21 mouse cellular contexts compared by ENCODE assay signal in genomic region chr7:3235683-3236082, GRCm38 (mm10). TPM values are rescaled to one million over a fixed set of nuclear protein-coding genes. Genes with fewer than 3 reads are reported as not detected.
DNase-seq lines count a peak whose midpoint lies in the region; ATAC-seq and TF ChIP-seq lines count a peak whose summit lies in the region.
"Had no signal": no experiment of that assay in that cellular context is flagged by ENCODE, and none has a peak within 500 bp of the region (broad histone marks: within the 10 kb centered on the region; RNA-seq: fewer than 3 reads in every experiment).

No protein-coding gene starts in this region.

- H3K27ac ChIP-seq in liver, adult 2 months (replicated peaks; ENCODE audit: insufficient read depth, low read depth, low read length): peak overlapping the region; percentile 64
- H3K27ac ChIP-seq in liver, embryonic 12.5 days: no peak overlapping the region
- H3K27ac ChIP-seq in liver, postnatal 0 days (ENCODE audit: low read depth): peak overlapping the region; percentile 71
- H3K27ac ChIP-seq in liver, embryonic 11.5 days (ENCODE audit: low read depth, low read length): no peak overlapping the region

- TF ChIP-seq POLR2A in liver, adult 2 months (IDR thresholded peaks at IDR 0.05; ENCODE audit: extremely low read depth, insufficient read depth, low read length): no peak

- no peak for TF ChIP-seq EP300 in liver, postnatal 0 days (IDR thresholded peaks at IDR 0.05; ENCODE audit: low read depth)

- H3K4me3 ChIP-seq in liver, adult 2 months (ENCODE audit: insufficient read depth, low read depth, low read length): no peak overlapping the region
- H3K4me3 ChIP-seq in liver, embryonic 12.5 days: no peak overlapping the region
- no peak overlapping the region for H3K4me3 ChIP-seq in liver, postnatal 0 days (ENCODE audit: low read depth, low read length)
- H3K4me3 ChIP-seq in liver, embryonic 11.5 days (ENCODE audit: low read depth, low read length): no peak overlapping the region

- no peak overlapping the region for H3K4me2 ChIP-seq in liver, embryonic 12.5 days
- H3K4me2 ChIP-seq in liver, postnatal 0 days (ENCODE audit: low read depth, low read length): no peak overlapping the region
- no peak overlapping the region for H3K4me2 ChIP-seq in liver, embryonic 11.5 days

- DNase-seq in liver, adult 2 months (ENCODE audit: extremely low read depth, low read depth, low spot score): peak; percentile 91
- DNase-seq in liver, postnatal 0 days: no peak
- DNase-seq in liver, embryonic 11.5 days (ENCODE audit: low spot score): no peak
- DNase-seq: adrenal gland, adult 2 months; adrenal gland, adult 8-10 months; adrenal gland, postnatal 10 days; adrenal gland, postnatal 14 days; adrenal gland, postnatal 25 days; adrenal gland, postnatal 36 days; B cell, adult 2 months; cerebellum, adult 11 months; cerebellum, adult 11-12 months; cerebellum, adult 18-20 months had no signal

- no peaks in the 10 kb centered on the region for H3K79me2 ChIP-seq in liver, adult 2 months (ENCODE audit: control insufficient read depth, insufficient read depth, low read length)

- no peaks in the 10 kb centered on the region for H3K9me3 ChIP-seq in liver, embryonic 12.5 days (replicated peaks)
- no peaks in the 10 kb centered on the region for H3K9me3 ChIP-seq in liver, postnatal 0 days (ENCODE audit: low read length)
- H3K9me3 ChIP-seq in liver, embryonic 11.5 days (ENCODE audit: control insufficient read depth, low read length): no peaks in the 10 kb centered on the region
- H3K9me3 ChIP-seq: G1E had no signal

- no peaks in the 10 kb centered on the region for H3K27me3 ChIP-seq in liver, adult 2 months (ENCODE audit: control insufficient read depth, insufficient read depth, low read length)
- no peaks in the 10 kb centered on the region for H3K27me3 ChIP-seq in liver, embryonic 12.5 days (replicated peaks)
- H3K27me3 ChIP-seq in liver, postnatal 0 days (ENCODE audit: insufficient read depth, low read length): no peaks in the 10 kb centered on the region
- H3K27me3 ChIP-seq in liver, embryonic 11.5 days (replicated peaks; ENCODE audit: control insufficient read depth, insufficient read depth, low read length): no peaks in the 10 kb centered on the region
- H3K27me3 ChIP-seq: CH12.LX, Patski had no signal

- 28% methylated on average over 3 of the region's 3 CpGs for WGBS in liver, adult 2 months
- WGBS in liver, embryonic 12.5 days (ENCODE audit: insufficient replicate concordance): 73% methylated on average over 3 of the region's 3 CpGs
- 69% methylated on average over 3 of the region's 3 CpGs for WGBS in liver, postnatal 0 days (ENCODE audit: insufficient replicate concordance)
- 89% methylated on average over 3 of the region's 3 CpGs for WGBS in liver, embryonic 11.5 days

- no peak for ATAC-seq in liver, embryonic 12.5 days
- peak; percentile 75 for ATAC-seq in liver, postnatal 0 days
- no peak for ATAC-seq in liver, embryonic 11.5 days (replicated peaks; ENCODE audit: low FRiP score)
- ATAC-seq: activated CD4-positive, CD25-positive, alpha-beta regulatory T cell, adult 4 months; CD4-positive, CD25-positive, alpha-beta regulatory T cell, adult 4 months; Patski had no signal

- no peaks in the 10 kb centered on the region for H3K36me3 ChIP-seq in liver, adult 2 months (ENCODE audit: control insufficient read depth, insufficient read depth, low read length)
- no peaks in the 10 kb centered on the region for H3K36me3 ChIP-seq in liver, embryonic 12.5 days
- peaks cover 11% of the 10 kb centered on the region for H3K36me3 ChIP-seq in liver, postnatal 0 days (replicated peaks; ENCODE audit: insufficient read depth, low read length)
- H3K36me3 ChIP-seq in liver, embryonic 11.5 days (ENCODE audit: control insufficient read depth, insufficient read depth, low read length): no peaks in the 10 kb centered on the region
- H3K36me3 ChIP-seq: G1E had no signal

- H3K4me1 ChIP-seq in liver, adult 2 months (ENCODE audit: control insufficient read depth, insufficient read depth, low read length): peaks cover 11% of the 10 kb centered on the region
- H3K4me1 ChIP-seq in liver, embryonic 12.5 days: no peaks in the 10 kb centered on the region
- no peaks in the 10 kb centered on the region for H3K4me1 ChIP-seq in liver, postnatal 0 days (ENCODE audit: insufficient read depth)
- H3K4me1 ChIP-seq in liver, embryonic 11.5 days (replicated peaks; ENCODE audit: control insufficient read depth, insufficient read depth, low read length): no peaks in the 10 kb centered on the region

- no peak for TF ChIP-seq CTCF in liver, adult 2 months (IDR thresholded peaks at IDR 0.05; ENCODE audit: low read depth, low read length)
- no peak for TF ChIP-seq CTCF in liver, postnatal 0 days (IDR thresholded peaks at IDR 0.05; ENCODE audit: low read depth)

- no peak overlapping the region for H3K9ac ChIP-seq in liver, adult 2 months (ENCODE audit: low read depth, low read length)
- no peak overlapping the region for H3K9ac ChIP-seq in liver, embryonic 12.5 days
- H3K9ac ChIP-seq in liver, postnatal 0 days (replicated peaks): no peak overlapping the region
- H3K9ac ChIP-seq in liver, embryonic 11.5 days (ENCODE audit: low read depth, low read length): no peak overlapping the region

RNA-seq across cellular contexts. Expression of gene Nlrp12, which starts 13.9 kb away (rescaled TPM):
- 5.8 and 7.0 TPM in 2 replicates for total RNA-seq in liver, adult 2 months (2014; rRNA removed)
- 1.4 and 2.6 TPM in 2 replicates for polyA plus RNA-seq in liver, adult 2 months (2012; rRNA removed)
- polyA plus RNA-seq in liver, embryonic 12.5 days (2016; fragmentation: Nextera tagmentation; extraction: Ambion mirVana): 0.07 TPM in 1 of 2 replicates, not detected in the other
- 4.2 and 5.1 TPM in 2 replicates for polyA plus RNA-seq in liver, postnatal 0 days (2015; fragmentation: Nextera tagmentation; extraction: Ambion mirVana)
- polyA plus RNA-seq in liver, embryonic 11.5 days (2014; fragmentation: Nextera tagmentation; extraction: Ambion mirVana): 0.06 and 0.07 TPM in 2 replicates
- total RNA-seq: adrenal gland, adult 2 months; adrenal gland, postnatal 25 days; CH12.LX; MEL had no signal
- polyA plus RNA-seq: brain, embryonic 14.5 days; CD4-positive, CD25-positive, alpha-beta regulatory T cell, adult 4 months; G1E; Patski had no signal

RNA-seq across cellular contexts. Expression of gene Myadm, which starts 53.2 kb away (rescaled TPM):
- 6.6 and 9.6 TPM in 2 replicates for total RNA-seq in liver, adult 2 months (2014; rRNA removed)
- polyA plus RNA-seq in liver, adult 2 months (2012; rRNA removed): 54.8 and 63.0 TPM in 2 replicates
- 16.6 and 17.5 TPM in 2 replicates for polyA plus RNA-seq in liver, embryonic 12.5 days (2016; fragmentation: Nextera tagmentation; extraction: Ambion mirVana)
- 38.6 and 40.7 TPM in 2 replicates for polyA plus RNA-seq in liver, postnatal 0 days (2015; fragmentation: Nextera tagmentation; extraction: Ambion mirVana)
- 31.3 and 32.7 TPM in 2 replicates for polyA plus RNA-seq in liver, embryonic 11.5 days (2014; fragmentation: Nextera tagmentation; extraction: Ambion mirVana)
- polyA plus RNA-seq: G1E had no signal

RNA-seq across cellular contexts. Expression of gene Prkcg, which starts 53.3 kb away (rescaled TPM):
- total RNA-seq in liver, adult 2 months (2014; rRNA removed): under 0.01 and 0.54 TPM in 2 replicates
- 0.19 and 0.26 TPM in 2 replicates for polyA plus RNA-seq in liver, adult 2 months (2012; rRNA removed)
- polyA plus RNA-seq in liver, embryonic 12.5 days (2016; fragmentation: Nextera tagmentation; extraction: Ambion mirVana): 0.04 TPM in 2 replicates
- polyA plus RNA-seq in liver, postnatal 0 days (2015; fragmentation: Nextera tagmentation; extraction: Ambion mirVana): 0.04 and 0.09 TPM in 2 replicates
- not detected in 2 replicates for polyA plus RNA-seq in liver, embryonic 11.5 days (2014; fragmentation: Nextera tagmentation; extraction: Ambion mirVana)
- total RNA-seq: MEL had no signal
- polyA plus RNA-seq: activated CD4-positive, CD25-positive, alpha-beta regulatory T cell, adult 4 months; CD4-positive, CD25-positive, alpha-beta regulatory T cell, adult 4 months; G1E had no signal

Comparison
In these comparisons a context has a peak if more than half of its experiments do, and no peak if none do; other contexts are left out.
1. H3K27ac ChIP-seq: peak in liver, adult 2 months (single experiment) and liver, postnatal 0 days (single experiment); none in liver, embryonic 12.5 days (single experiment) and liver, embryonic 11.5 days (single experiment).